Mouse (Mus musculus) heart, adult 2 months (tissue): ENCODE results near the gene Fam129c.

Source experiments
- CTCF ChIP-seq: fragments of 200-600 bp; IDR thresholded peaks from 2 replicates; pipeline ENCODE4 v1.8.1; 2022; ENCODE audit warnings: antibody characterized with exemption, mild to moderate bottlenecking, moderate library complexity
- EP300 ChIP-seq: fragments of 200-500 bp; IDR thresholded peaks from 2 replicates; pipeline ENCODE4 v1.6.1; 2011; ENCODE audit warnings: low read depth, low read length, control low read depth; ENCODE audit not compliant: insufficient read depth
- POLR2A ChIP-seq: fragments of 200-500 bp; IDR thresholded peaks from 2 replicates; pipeline ENCODE4 v1.6.1; 2011; ENCODE audit warnings: mild to moderate bottlenecking, low read depth, low read length, control low read depth; ENCODE audit not compliant: insufficient read depth

GRCm38 (mm10) chr8:71554001-71554400 is 43.4 kb upstream of the Fam129c start:
- TF ChIP-seq POLR2A (no peak), CTCF (no peak), EP300 (no peak)
